8 mouse cellular contexts compared by ENCODE assay signal in the genomic region with DNA sequence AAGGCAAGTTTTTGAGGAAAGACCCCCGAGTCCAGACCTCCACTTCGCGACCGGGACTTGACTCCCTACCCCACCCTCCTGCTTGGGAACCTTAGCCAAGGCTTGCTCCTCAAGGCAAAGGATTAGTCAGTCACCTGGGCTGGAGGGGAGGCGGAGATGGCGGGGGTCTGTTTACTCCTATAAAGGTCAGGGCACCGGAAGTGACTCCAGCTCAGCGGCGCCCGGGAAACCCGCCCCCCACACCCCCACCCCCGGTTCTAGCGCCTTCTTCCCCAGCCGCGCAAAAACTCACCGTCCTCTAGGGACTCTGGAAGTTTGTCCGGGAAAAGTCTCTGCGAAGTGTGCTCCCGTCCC. TPM values are rescaled to one million over a fixed set of nuclear protein-coding genes. Genes with fewer than 3 reads are reported as not detected.
DNase-seq lines count a peak whose midpoint lies in the region; ATAC-seq and TF ChIP-seq lines count a peak whose summit lies in the region.

No protein-coding gene starts in this region.

- no peak for ATAC-seq in heart, embryonic 13.5 days (ENCODE audit: extremely low read depth, insufficient number of reproducible peaks, low FRiP score, low TSS enrichment)

- peaks cover 38% of the 10 kb centered on the region for H3K4me1 ChIP-seq in heart, embryonic 13.5 days
- H3K4me1 ChIP-seq in ES-E14 (ENCODE audit: control insufficient read depth in 2 of 2, insufficient read depth in 2 of 2, low read length in 2 of 2, poor library complexity in 1 of 2) = peaks cover 5 to 30% of the 10 kb centered on the region in 2 experiments; a peak in 3 of 4 replicates
- H3K4me1 ChIP-seq in midbrain, embryonic 10.5 days = peaks cover 63% of the 10 kb centered on the region

- WGBS in heart, embryonic 13.5 days = 1% methylated on average over 19 of the region's 19 CpGs
- WGBS in midbrain, embryonic 10.5 days = under 1% methylated on average over 19 of the region's 19 CpGs

- H3K9me3 ChIP-seq in heart, embryonic 13.5 days = no peaks in the 10 kb centered on the region
- H3K9me3 ChIP-seq in ES-E14 (ENCODE audit: control insufficient read depth, insufficient read depth, low read depth, low read length) = no peaks in the 10 kb centered on the region
- no peaks in the 10 kb centered on the region for H3K9me3 ChIP-seq in midbrain, embryonic 10.5 days (replicated peaks)

- peaks cover 39% of the 10 kb centered on the region for H3K27me3 ChIP-seq in heart, embryonic 13.5 days (replicated peaks)
- H3K27me3 ChIP-seq in midbrain, embryonic 10.5 days (ENCODE audit: low read depth, poor library complexity, severe bottlenecking) = peaks cover 69% of the 10 kb centered on the region

- intact Hi-C loops in left cerebral cortex, postnatal 25 days (cut with DNase I) = no loop called here

- peak overlapping the region; percentile 73 for H3K4me3 ChIP-seq in heart, embryonic 13.5 days
- H3K4me3 ChIP-seq in ES-E14 (ENCODE audit: insufficient read depth in 1 of 2, low read depth in 1 of 2, low read length in 2 of 2, poor library complexity in 1 of 2, severe bottlenecking in 1 of 2) = peak overlapping the region; percentile 81 to 86
- H3K4me3 ChIP-seq in midbrain, embryonic 10.5 days = peak overlapping the region; percentile 73

- in situ Hi-C loops in ES-E14 (cut with MboI; ENCODE audit: low sequenced_read_pairs in 2 of 2, unreplicated experiment in 2 of 2) = no loop called here

- peak overlapping the region; percentile 85 for H3K9ac ChIP-seq in heart, embryonic 13.5 days
- H3K9ac ChIP-seq in ES-E14 (ENCODE audit: insufficient read depth, low read depth, low read length, poor library complexity, severe bottlenecking) = peak overlapping the region; percentile 79

- peak overlapping the region; percentile 85 for H3K4me2 ChIP-seq in heart, embryonic 13.5 days

- no peak overlapping the region for H3K27ac ChIP-seq in heart, embryonic 13.5 days (replicated peaks)
- no peak overlapping the region for H3K27ac ChIP-seq in ES-E14 (ENCODE audit: insufficient read depth, low read depth, low read length, poor library complexity, severe bottlenecking)
- peak overlapping the region; percentile 81 for H3K27ac ChIP-seq in midbrain, embryonic 10.5 days (replicated peaks)

- no peak for DNase-seq in heart, adult 11 months
- no peak for DNase-seq in ES-E14 (ENCODE audit: low read depth, low spot score)
- DNase-seq in forelimb bud, embryonic 11.5 days (ENCODE audit: low read depth, low spot score) = peak; percentile 24
- DNase-seq in midbrain, embryonic 10.5 days (ENCODE audit: low spot score) = peak; percentile 61
- peak; percentile 83 for DNase-seq in thymus, postnatal 4 days
- no peak for DNase-seq in left cerebral cortex, postnatal 25 days (ENCODE audit: low spot score in 2 of 2)
- DNase-seq in spleen, postnatal 36 days (ENCODE audit: low spot score in 2 of 2) = no peak

- no peaks in the 10 kb centered on the region for H3K36me3 ChIP-seq in heart, embryonic 13.5 days
- H3K36me3 ChIP-seq in ES-E14 (ENCODE audit: control insufficient read depth, insufficient read depth, low read length, poor library complexity, severe bottlenecking) = peaks cover 30% of the 10 kb centered on the region; the same call in 1 of the 2 replicates
- H3K36me3 ChIP-seq in midbrain, embryonic 10.5 days = peaks cover 16% of the 10 kb centered on the region

TF ChIP-seq in ES-E14, 5 proteins besides CTCF, POLR2A, EP300 and RAD21:
- TF ChIP-seq MAFK (IDR thresholded peaks at IDR 0.05; ENCODE audit: insufficient read depth, low read depth, low read length) (no peak), CHD2 (IDR thresholded peaks at IDR 0.05; ENCODE audit: low read depth, low read length) (no peak), ZC3H11A (IDR thresholded peaks at IDR 0.05; ENCODE audit: borderline replicate concordance, low read depth, low read length) (no peak), ZNF384 (IDR thresholded peaks at IDR 0.05; ENCODE audit: low read depth, low read length) (no peak), HCFC1 (IDR thresholded peaks at IDR 0.05; ENCODE audit: borderline replicate concordance, insufficient read depth, low read length) (no peak)

RNA-seq across cellular contexts. Expression of gene Tcf7, which starts 0.4 kb away (rescaled TPM):
- polyA plus RNA-seq in heart, embryonic 13.5 days (2015; fragmentation: Nextera tagmentation; extraction: Ambion mirVana) = 3.5 and 4.3 TPM in 2 replicates
- 8.1 and 8.4 TPM in 2 replicates for total RNA-seq in ES-E14 (2012; rRNA removed)
- polyA plus RNA-seq in midbrain, embryonic 10.5 days (2016; fragmentation: Nextera tagmentation; extraction: Ambion mirVana) = 8.0 and 10.6 TPM in 2 replicates
- total RNA-seq in left cerebral cortex, postnatal 25 days (2021) = 1 to 10 TPM; 3.5 to 4.1 TPM

RNA-seq across cellular contexts. Expression of gene Skp1a, which starts 50.6 kb away (rescaled TPM):
- 467 and 522 TPM in 2 replicates for polyA plus RNA-seq in heart, embryonic 13.5 days (2015; fragmentation: Nextera tagmentation; extraction: Ambion mirVana)
- total RNA-seq in ES-E14 (2012; rRNA removed) = 204 and 317 TPM in 2 replicates
- 916 and 943 TPM in 2 replicates for polyA plus RNA-seq in midbrain, embryonic 10.5 days (2016; fragmentation: Nextera tagmentation; extraction: Ambion mirVana)
- total RNA-seq in left cerebral cortex, postnatal 25 days (2021) = 100 to 1,000 TPM; 480 to 513 TPM

Comparison
In these comparisons a context has a peak if more than half of its experiments do, and no peak if none do; other contexts are left out.
1. DNase-seq: peak in forelimb bud, embryonic 11.5 days (single experiment), midbrain, embryonic 10.5 days (single experiment) and thymus, postnatal 4 days (single experiment); none in heart, adult 11 months (single experiment), ES-E14 (single experiment), left cerebral cortex, postnatal 25 days (0 of 2) and spleen, postnatal 36 days (0 of 2).
2. Peak in every context shown above with its lines, with median percentiles within 50 percentile points of each other: H3K4me3 ChIP-seq.